Mouse (Mus musculus): Measurements from ENCODE around the gene Krt33b. TPM values are rescaled to one million over a fixed set of nuclear protein-coding genes. Genes with fewer than 3 reads are reported as not detected.

Gene Krt33b
- polyA plus RNA-seq, 1 experiment from 2014 or later: not detected

GRCm38 (mm10) chr11:99989881-99990405, 39.7 kb downstream of the Krt33b start:
- ATAC-seq: no peak
- no peaks in the 10 kb centered on the region for H3K4me1 ChIP-seq
- H3K4me3 ChIP-seq: no peak overlapping the region
- no peaks in the 10 kb centered on the region for H3K9me3 ChIP-seq (replicated peaks)
- H3K36me3 ChIP-seq: no peaks in the 10 kb centered on the region
- no peak overlapping the region for H3K4me2 ChIP-seq
- 62% methylated on average over 6 of the region's 6 CpGs for WGBS (ENCODE audit: insufficient replicate concordance)
- H3K9ac ChIP-seq: no peak overlapping the region
- peaks cover 23% of the 10 kb centered on the region for H3K27me3 ChIP-seq (replicated peaks)
- no peak overlapping the region for H3K27ac ChIP-seq

GRCm38 (mm10) chr11:99988530-99988929, 41.1 kb downstream of the Krt33b start:
- 75% methylated on average over 3 of the region's 3 CpGs for whole genome bisulfite sequencing (ENCODE audit: insufficient replicate concordance)

DNA sequence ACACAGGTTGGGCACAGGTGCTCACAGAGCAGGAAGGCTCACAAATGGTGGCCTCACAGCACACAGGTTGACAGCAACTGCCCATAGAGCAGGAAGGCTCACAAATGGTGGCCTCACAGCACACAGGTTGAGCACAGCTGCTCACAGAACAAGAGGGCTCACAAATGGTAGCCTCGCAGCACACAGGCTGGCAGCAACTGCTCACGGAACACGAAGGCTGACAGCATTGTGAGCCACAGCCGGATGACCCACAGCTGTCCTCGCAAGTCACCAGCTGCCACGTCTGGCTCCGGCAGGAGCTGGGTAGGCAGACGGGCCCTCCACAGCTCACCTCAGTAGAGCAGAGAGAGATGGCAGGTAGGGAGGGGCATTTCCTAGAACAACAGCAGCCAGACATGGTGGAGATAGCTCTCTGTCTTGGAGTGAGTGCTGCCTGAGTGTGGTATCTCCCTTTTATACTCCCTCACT, 43.5 kb downstream of the Krt33b start, which contains the start of gene Krtap16-1:
TSS of gene Krtap16-1 (minus strand) at position 418 of the 468 bp plus-strand sequence.
- 76% methylated on average over 8 of the region's 8 CpGs for WGBS (ENCODE audit: insufficient replicate concordance)
- Histone ChIP-seq H3K9me3 (replicated peaks) (no peaks in the 10 kb centered on the region), H3K36me3 (no peaks in the 10 kb centered on the region), H3K4me1 (no peaks in the 10 kb centered on the region), H3K27ac (no peak within 1 kb of the TSS), H3K27me3 (replicated peaks) (no peaks in the 10 kb centered on the region), H3K4me3 (no peak within 1 kb of the TSS), H3K9ac (no peak within 1 kb of the TSS), H3K4me2 (no peak within 1 kb of the TSS)
- no peak for ATAC-seq

More at GRCm38 (mm10) chr11:99988530-99988929, 41.1 kb downstream of the Krt33b start:
- Histone ChIP-seq H3K9me3 (replicated peaks) (no peaks in the 10 kb centered on the region), H3K36me3 (no peaks in the 10 kb centered on the region), H3K27ac (no peak overlapping the region), H3K4me1 (no peaks in the 10 kb centered on the region), H3K4me3 (no peak overlapping the region), H3K4me2 (no peak overlapping the region), H3K9ac (no peak overlapping the region), H3K27me3 (replicated peaks) (peaks cover 10% of the 10 kb centered on the region)
- no peak for ATAC-seq

- Histone ChIP-seq H3K27me3 (replicated peaks) (no peaks in the 10 kb centered on the region), H3K36me3 (no peaks in the 10 kb centered on the region), H3K9ac (no peak overlapping the region), H3K9me3 (replicated peaks) (no peaks in the 10 kb centered on the region), H3K4me2 (no peak overlapping the region), H3K4me1 (no peaks in the 10 kb centered on the region), H3K27ac (no peak overlapping the region), H3K4me3 (no peak overlapping the region)
- no peak for ATAC-seq
- WGBS (ENCODE audit: insufficient replicate concordance): 70% methylated on average over 20 of the region's 20 CpGs
Observed at GRCm38 (mm10) chr11:99985291-99986092, 44.2 kb downstream of the Krt33b start.

GRCm38 (mm10) chr11:99983442-99983841, 46.2 kb downstream of the Krt33b start:
- H3K4me3 ChIP-seq: no peak overlapping the region
- 69% methylated on average over 1 of the region's 1 CpGs for WGBS (ENCODE audit: insufficient replicate concordance)
- no peaks in the 10 kb centered on the region for H3K9me3 ChIP-seq (replicated peaks)
- no peak for ATAC-seq
- H3K9ac ChIP-seq: no peak overlapping the region
- no peak overlapping the region for H3K4me2 ChIP-seq
- no peaks in the 10 kb centered on the region for H3K27me3 ChIP-seq (replicated peaks)
- no peaks in the 10 kb centered on the region for H3K36me3 ChIP-seq
- H3K27ac ChIP-seq: no peak overlapping the region
- no peaks in the 10 kb centered on the region for H3K4me1 ChIP-seq

DNA sequence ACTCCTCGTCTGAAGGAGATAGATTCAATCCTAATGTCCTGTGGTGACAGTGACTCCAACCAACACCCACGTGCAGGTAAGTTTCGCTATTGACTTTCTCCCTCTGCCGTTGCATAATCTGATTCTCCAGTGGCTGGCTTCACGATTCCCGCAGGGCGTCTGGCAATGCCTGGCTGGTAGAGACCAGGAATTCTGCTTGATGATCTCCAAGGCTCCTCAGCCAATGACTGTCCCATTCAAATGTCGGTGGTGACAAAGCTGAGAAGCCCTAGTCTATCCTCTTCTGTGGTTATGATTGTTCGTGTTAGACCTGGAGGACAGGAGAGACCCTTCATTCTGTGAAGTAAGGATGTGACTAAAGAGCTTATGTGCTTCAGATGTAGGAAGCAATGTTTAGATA, 46.9 kb downstream of the Krt33b start:
- H3K9me3 ChIP-seq (replicated peaks): no peaks in the 10 kb centered on the region
- H3K27me3 ChIP-seq (replicated peaks): no peaks in the 10 kb centered on the region
- no peak for ATAC-seq
- 63% methylated on average over 9 of the region's 9 CpGs for WGBS (ENCODE audit: insufficient replicate concordance)
- H3K36me3 ChIP-seq: no peaks in the 10 kb centered on the region
- no peak overlapping the region for H3K4me2 ChIP-seq
- H3K9ac ChIP-seq: no peak overlapping the region
- no peak overlapping the region for H3K27ac ChIP-seq
- H3K4me1 ChIP-seq: no peaks in the 10 kb centered on the region
- H3K4me3 ChIP-seq: no peak overlapping the region

DNA sequence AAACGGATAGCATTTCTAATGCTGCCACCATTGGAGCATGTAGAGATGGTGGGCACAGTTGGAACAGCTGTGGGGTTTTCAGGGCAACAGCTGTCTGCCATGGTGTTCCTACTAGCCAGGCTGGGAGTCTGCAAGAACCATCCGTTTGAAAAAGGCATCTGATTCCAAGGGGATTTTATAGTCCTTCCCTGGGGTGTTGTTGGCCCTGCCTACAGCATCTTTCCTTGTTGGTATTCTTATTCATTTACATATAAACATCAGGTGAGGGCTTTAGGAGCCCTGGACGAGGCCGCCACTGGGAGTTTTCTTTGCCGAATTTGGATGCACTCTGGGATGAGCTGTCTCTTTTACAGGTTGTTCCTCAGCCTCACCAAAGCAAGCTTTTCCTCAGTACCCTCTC, 50.7 kb downstream of the Krt33b start, which contains the start of gene Krtap29-1:
TSS of gene Krtap29-1 (minus strand) at position 101 of the 400 bp plus-strand sequence.
- no peaks in the 10 kb centered on the region for H3K27me3 ChIP-seq (replicated peaks)
- no peak within 1 kb of the TSS for H3K4me2 ChIP-seq
- no peaks in the 10 kb centered on the region for H3K36me3 ChIP-seq
- H3K9me3 ChIP-seq (replicated peaks): no peaks in the 10 kb centered on the region
- no peak within 1 kb of the TSS for H3K4me3 ChIP-seq
- WGBS (ENCODE audit: insufficient replicate concordance): 65% methylated on average over 5 of the region's 5 CpGs
- no peak for ATAC-seq
- no peak within 1 kb of the TSS for H3K27ac ChIP-seq
- no peaks in the 10 kb centered on the region for H3K4me1 ChIP-seq
- H3K9ac ChIP-seq: no peak within 1 kb of the TSS

Other genes starting within 250 kb of the Krt33b start
- gene Krtap4-8, start 249.2 kb downstream of the Krt33b start, polyA plus RNA-seq (2016; fragmentation: Nextera tagmentation; extraction: Ambion mirVana): not detected in 2 replicates
- not detected in 2 replicates for gene Krtap4-9, start 244.7 kb downstream of the Krt33b start, polyA plus RNA-seq (2016; fragmentation: Nextera tagmentation; extraction: Ambion mirVana)
- not detected in 2 replicates for gene Gm11596, start 236.4 kb downstream of the Krt33b start, polyA plus RNA-seq (2016; fragmentation: Nextera tagmentation; extraction: Ambion mirVana)
- not detected in 2 replicates for gene Gm11569, start 230.9 kb downstream of the Krt33b start, polyA plus RNA-seq (2016; fragmentation: Nextera tagmentation; extraction: Ambion mirVana)
- gene Gm11554, start 225.4 kb downstream of the Krt33b start, polyA plus RNA-seq (2016; fragmentation: Nextera tagmentation; extraction: Ambion mirVana): not detected in 2 replicates
- gene Krtap4-13, start 220.0 kb downstream of the Krt33b start, polyA plus RNA-seq (2016; fragmentation: Nextera tagmentation; extraction: Ambion mirVana): not detected in 2 replicates
- not detected in 2 replicates for gene Gm11564, start 214.2 kb downstream of the Krt33b start, polyA plus RNA-seq (2016; fragmentation: Nextera tagmentation; extraction: Ambion mirVana)
- not detected in 2 replicates for gene 2300003K06Rik, start 191.8 kb downstream of the Krt33b start, polyA plus RNA-seq (2016; fragmentation: Nextera tagmentation; extraction: Ambion mirVana)
- not detected in 2 replicates for gene Krtap4-16, start 178.3 kb downstream of the Krt33b start, polyA plus RNA-seq (2016; fragmentation: Nextera tagmentation; extraction: Ambion mirVana)
- gene Gm11568, start 172.0 kb downstream of the Krt33b start, polyA plus RNA-seq (2016; fragmentation: Nextera tagmentation; extraction: Ambion mirVana): not detected in 2 replicates
- gene Gm11559, start 165.4 kb downstream of the Krt33b start, polyA plus RNA-seq (2016; fragmentation: Nextera tagmentation; extraction: Ambion mirVana): not detected in 2 replicates
- not detected in 2 replicates for gene Krtap9-1, start 156.5 kb downstream of the Krt33b start, polyA plus RNA-seq (2016; fragmentation: Nextera tagmentation; extraction: Ambion mirVana)
- not detected in 2 replicates for gene Gm11567, start 150.7 kb downstream of the Krt33b start, polyA plus RNA-seq (2016; fragmentation: Nextera tagmentation; extraction: Ambion mirVana)
- not detected in 2 replicates for gene Krtap31-1, start 121.9 kb downstream of the Krt33b start, polyA plus RNA-seq (2016; fragmentation: Nextera tagmentation; extraction: Ambion mirVana)
- gene Gm11565, start 115.1 kb downstream of the Krt33b start, polyA plus RNA-seq (2016; fragmentation: Nextera tagmentation; extraction: Ambion mirVana): not detected in 2 replicates
- gene Krtap31-2, start 93.6 kb downstream of the Krt33b start, polyA plus RNA-seq (2016; fragmentation: Nextera tagmentation; extraction: Ambion mirVana): not detected in 2 replicates
- gene Krtap9-5, start 81.4 kb downstream of the Krt33b start, polyA plus RNA-seq (2016; fragmentation: Nextera tagmentation; extraction: Ambion mirVana): not detected in 2 replicates
- not detected in 2 replicates for gene Krtap29-1, start 50.8 kb downstream of the Krt33b start, polyA plus RNA-seq (2016; fragmentation: Nextera tagmentation; extraction: Ambion mirVana)
- gene Krtap16-1, start 43.3 kb downstream of the Krt33b start, polyA plus RNA-seq (2016; fragmentation: Nextera tagmentation; extraction: Ambion mirVana): not detected in 2 replicates
- not detected in 2 replicates for gene Krtap17-1, start 35.9 kb downstream of the Krt33b start, polyA plus RNA-seq (2016; fragmentation: Nextera tagmentation; extraction: Ambion mirVana)
- gene Krt33a, start 13.7 kb downstream of the Krt33b start, polyA plus RNA-seq (2016; fragmentation: Nextera tagmentation; extraction: Ambion mirVana): not detected in 2 replicates
- gene Krt34, start 11.7 kb upstream of the Krt33b start, polyA plus RNA-seq (2016; fragmentation: Nextera tagmentation; extraction: Ambion mirVana): not detected in 2 replicates
- gene Krt31, start 20.7 kb upstream of the Krt33b start, polyA plus RNA-seq (2016; fragmentation: Nextera tagmentation; extraction: Ambion mirVana): not detected in 2 replicates
- not detected in 2 replicates for gene Krt32, start 58.4 kb upstream of the Krt33b start, polyA plus RNA-seq (2016; fragmentation: Nextera tagmentation; extraction: Ambion mirVana)
- gene Krt35, start 66.4 kb upstream of the Krt33b start, polyA plus RNA-seq (2016; fragmentation: Nextera tagmentation; extraction: Ambion mirVana): not detected in 2 replicates
- gene Krt36, start 75.8 kb upstream of the Krt33b start, polyA plus RNA-seq (2016; fragmentation: Nextera tagmentation; extraction: Ambion mirVana): not detected in 2 replicates
- gene Krt13, start 91.7 kb upstream of the Krt33b start, polyA plus RNA-seq (2016; fragmentation: Nextera tagmentation; extraction: Ambion mirVana): not detected in 2 replicates
- 0.28 and 0.36 TPM in 2 replicates for gene Krt15, start 106.1 kb upstream of the Krt33b start, polyA plus RNA-seq (2016; fragmentation: Nextera tagmentation; extraction: Ambion mirVana)
- 4.0 and 6.7 TPM in 2 replicates for gene Krt19, start 118.8 kb upstream of the Krt33b start, polyA plus RNA-seq (2016; fragmentation: Nextera tagmentation; extraction: Ambion mirVana)
- gene Krt9, start 163.4 kb upstream of the Krt33b start, polyA plus RNA-seq (2016; fragmentation: Nextera tagmentation; extraction: Ambion mirVana): not detected in 2 replicates
- 1.1 and 1.7 TPM in 2 replicates for gene Krt14, start 177.7 kb upstream of the Krt33b start, polyA plus RNA-seq (2016; fragmentation: Nextera tagmentation; extraction: Ambion mirVana)
- not detected in 2 replicates for gene Krt16, start 219.0 kb upstream of the Krt33b start, polyA plus RNA-seq (2016; fragmentation: Nextera tagmentation; extraction: Ambion mirVana)
- 0.27 and 0.30 TPM in 2 replicates for gene Krt17, start 231.2 kb upstream of the Krt33b start, polyA plus RNA-seq (2016; fragmentation: Nextera tagmentation; extraction: Ambion mirVana)
- gene Krt42, start 240.0 kb upstream of the Krt33b start, polyA plus RNA-seq (2016; fragmentation: Nextera tagmentation; extraction: Ambion mirVana): not detected in 2 replicates